Mouse (Mus musculus): ENCODE data around the gene Usmg5.

DNA sequence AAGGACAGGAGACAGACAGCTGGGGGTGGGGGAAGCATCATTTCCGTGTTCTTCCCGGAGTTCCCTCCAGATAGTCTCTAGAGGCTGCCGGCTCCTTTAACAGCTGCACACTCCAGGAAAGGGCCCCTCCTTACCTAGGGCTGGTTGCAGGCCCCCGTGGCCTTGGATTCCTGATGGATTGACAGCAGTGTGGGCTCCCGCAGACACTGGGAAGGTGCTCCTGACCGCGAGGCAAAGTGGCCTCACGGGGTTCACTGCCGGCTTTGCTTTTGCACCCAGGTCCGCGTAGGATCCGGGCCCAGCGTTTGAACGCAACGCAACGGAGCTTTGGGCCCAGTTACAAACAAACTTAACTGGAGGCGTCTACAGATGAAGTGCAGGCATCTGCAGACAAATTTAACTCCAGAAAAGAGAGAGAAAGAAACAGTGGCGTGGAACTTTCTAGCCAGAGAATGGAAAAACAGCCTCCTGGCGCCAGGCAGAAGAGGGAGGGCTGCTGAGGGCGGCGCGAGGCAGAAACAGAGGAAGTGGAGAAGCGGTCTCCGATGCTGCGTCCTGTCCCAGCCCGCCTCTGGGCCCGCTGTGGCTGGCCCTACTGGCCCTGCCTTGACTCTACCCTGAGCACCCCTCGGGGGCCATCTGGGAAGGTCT lies 47.4 kb upstream of the Usmg5 start, which contains the start of gene Calhm2:
- no peak for TF ChIP-seq CTCF (IDR thresholded peaks at IDR 0.05; ENCODE audit: borderline replicate concordance, insufficient read depth, low read depth, low read length)
- TF ChIP-seq POLR2A (IDR thresholded peaks at IDR 0.05; ENCODE audit: borderline replicate concordance, insufficient read depth, low read length) = no peak

Measured in cerebellum, adult 2 months (tissue).